Mouse (Mus musculus) heart, adult 10 weeks (tissue): ENCODE measurements around the gene Kcnk13. TPM values are rescaled to one million over a fixed set of nuclear protein-coding genes. Genes with fewer than 3 reads are reported as not detected.

Experiments
- polyA plus RNA-seq: library from polyadenylated mRNA; stranded (reverse); fragments of 350-450 nt; fragmentation: Illumina TruSeq; extraction: RNeasy Lipid Tissue Mini Kit (QIAGEN cat#74804); gene quantifications from one replicate; pipeline ENCODE4 v1.2.3, GENCODE M21; 2014; ENCODE audit warnings: low read depth, low replicate concordance

The Kcnk13 gene
- polyA plus RNA-seq: 0.47 TPM

DNA sequence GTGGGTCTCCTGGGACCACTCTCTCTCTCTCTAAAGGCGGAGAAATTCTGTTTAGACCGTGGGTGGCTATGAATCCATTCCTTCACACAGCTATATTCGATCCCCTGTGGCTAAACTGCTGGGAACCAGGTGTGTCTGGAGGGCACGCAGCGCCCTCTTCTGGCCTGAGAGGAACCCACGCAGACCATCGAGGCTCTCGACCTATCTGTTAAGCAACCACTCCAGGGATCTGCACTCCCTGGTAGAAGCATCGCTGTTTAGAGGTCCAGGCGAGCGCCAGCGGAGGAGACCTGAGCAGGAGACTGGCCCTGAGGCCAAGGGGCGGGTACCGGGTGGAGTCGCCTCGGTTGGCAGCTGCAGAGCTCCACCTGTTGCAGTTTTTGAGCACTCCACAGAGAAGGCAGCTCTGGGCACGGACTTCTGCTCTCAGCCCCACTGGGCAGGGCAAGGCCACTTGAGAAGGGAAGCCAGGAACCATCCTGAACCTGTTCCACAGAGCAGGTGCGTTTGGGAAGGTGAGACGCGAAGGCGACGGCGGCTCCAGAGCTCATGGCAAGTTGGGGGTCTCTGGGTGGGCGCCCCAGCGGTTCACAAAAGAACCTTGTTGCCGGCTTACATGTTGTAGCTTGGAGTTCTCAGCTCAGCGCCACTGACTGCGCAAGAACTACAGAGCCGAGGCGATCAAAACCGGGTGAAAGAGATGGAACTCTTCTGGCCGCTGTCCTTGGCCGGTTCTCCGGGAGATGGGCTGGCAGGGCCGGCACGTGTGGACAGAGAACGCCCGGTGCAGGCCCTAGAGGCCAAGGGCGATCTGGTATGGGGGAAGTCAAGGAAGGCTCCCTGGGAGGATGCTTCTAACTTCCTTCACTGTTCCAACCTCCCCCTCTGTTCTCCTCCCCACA lies at the start of gene Kcnk13:
Kcnk13 (plus strand) TSS at position 199 of the 902 bp plus-strand sequence.

DNA sequence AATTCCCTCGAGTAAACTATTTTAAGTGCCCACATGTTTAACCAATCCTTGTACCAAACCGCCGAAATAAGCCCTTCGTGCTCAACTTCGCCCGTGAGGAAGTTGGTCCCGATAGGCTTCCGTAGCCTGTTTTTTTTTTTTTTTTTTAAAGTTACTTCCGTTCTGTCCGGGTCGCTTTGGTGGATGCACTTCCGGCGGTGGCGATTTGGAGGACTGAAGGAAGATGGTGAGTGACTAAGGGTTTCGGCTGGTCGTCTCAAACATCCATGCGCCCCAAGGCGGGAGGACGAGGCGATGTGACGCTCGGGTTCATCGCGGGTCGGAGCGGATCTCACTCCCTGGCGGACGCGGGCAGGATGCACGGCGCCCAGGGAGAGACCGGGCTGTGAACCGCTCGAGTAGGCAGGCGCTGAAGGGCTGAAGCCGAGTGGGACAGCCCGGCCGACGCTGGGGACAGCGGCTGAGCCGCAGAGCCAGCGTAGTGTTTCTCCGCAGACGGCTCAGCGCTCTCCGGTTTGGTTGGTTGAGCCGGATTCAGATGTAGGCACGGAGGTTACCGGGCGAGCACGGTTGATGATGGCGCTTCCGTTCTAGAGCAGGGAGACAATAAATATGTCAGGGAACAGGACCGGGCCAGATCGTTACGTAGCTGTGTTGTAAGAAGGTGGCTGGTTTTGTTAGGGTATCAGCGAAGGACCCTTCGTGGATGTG lies 145.8 kb downstream of the Kcnk13 start, which contains the start of gene Psmc1:
Psmc1 (plus strand) TSS at position 169 of the 711 bp plus-strand sequence.

Other genes with a start within 250 kb of the Kcnk13 start
- not detected for gene Efcab11, start 80.1 kb upstream of the Kcnk13 start, polyA plus RNA-seq
- gene Tdp1, start 80.0 kb upstream of the Kcnk13 start, polyA plus RNA-seq: 8.5 TPM
- gene Psmc1, start 145.7 kb downstream of the Kcnk13 start, polyA plus RNA-seq: 144 TPM
- gene Nrde2, start 195.2 kb downstream of the Kcnk13 start, polyA plus RNA-seq: 8.6 TPM
- 131 TPM for gene Calm1, start 234.9 kb downstream of the Kcnk13 start, polyA plus RNA-seq